Mouse (Mus musculus): ENCODE measurements around the gene Ralgapa2. TPM values are rescaled to one million over a fixed set of nuclear protein-coding genes. Genes with fewer than 3 reads are reported as not detected.
"Not testable (repeated sequence)": the region's sequence is repeated elsewhere in the genome, so short reads cannot be mapped to it uniquely, and the experiment has no call there.

The Ralgapa2 gene
- polyA plus RNA-seq, 1 experiment from 2014 or later = 6.5 TPM

GRCm38 (mm10) chr2:146468016-146468415 lies 44.1 kb downstream of the Ralgapa2 start:
- H3K4me1 ChIP-seq = peaks cover 16% of the 10 kb centered on the region
- no peak overlapping the region for H3K4me3 ChIP-seq
- ATAC-seq = no peak
- H3K4me2 ChIP-seq = no peak overlapping the region
- 80% methylated on average over 4 of the region's 4 CpGs for WGBS (ENCODE audit: insufficient replicate concordance)
- no peak overlapping the region for H3K9ac ChIP-seq
- no peaks in the 10 kb centered on the region for H3K9me3 ChIP-seq (replicated peaks)
- H3K27ac ChIP-seq = no peak overlapping the region
- H3K36me3 ChIP-seq = no peaks in the 10 kb centered on the region
- H3K27me3 ChIP-seq (replicated peaks) = no peaks in the 10 kb centered on the region

GRCm38 (mm10) chr2:146466811-146467210 lies 45.3 kb downstream of the Ralgapa2 start:
- not testable (repeated sequence) for H3K36me3 ChIP-seq; H3K27ac ChIP-seq; H3K27me3 ChIP-seq (replicated peaks); H3K9ac ChIP-seq; ATAC-seq; H3K9me3 ChIP-seq (replicated peaks); H3K4me3 ChIP-seq; H3K4me2 ChIP-seq
- 77% methylated on average over 3 of the region's 3 CpGs for WGBS (ENCODE audit: insufficient replicate concordance)
- H3K4me1 ChIP-seq = peaks cover 16% of the 10 kb centered on the region

GRCm38 (mm10) chr2:146457494-146457893 lies 54.6 kb downstream of the Ralgapa2 start:
- H3K9ac ChIP-seq = no peak overlapping the region
- H3K4me2 ChIP-seq = no peak overlapping the region
- H3K4me1 ChIP-seq = no peaks in the 10 kb centered on the region
- no peaks in the 10 kb centered on the region for H3K27me3 ChIP-seq (replicated peaks)
- H3K27ac ChIP-seq = no peak overlapping the region
- H3K4me3 ChIP-seq = no peak overlapping the region
- no peaks in the 10 kb centered on the region for H3K36me3 ChIP-seq
- 79% methylated on average over 2 of the region's 2 CpGs for WGBS (ENCODE audit: insufficient replicate concordance)
- no peaks in the 10 kb centered on the region for H3K9me3 ChIP-seq (replicated peaks)
- no peak for ATAC-seq

- Histone ChIP-seq H3K27me3 (replicated peaks) (no peaks in the 10 kb centered on the region), H3K36me3 (no peaks in the 10 kb centered on the region), H3K4me2 (no peak overlapping the region), H3K9me3 (replicated peaks) (no peaks in the 10 kb centered on the region), H3K4me3 (no peak overlapping the region), H3K9ac (no peak overlapping the region), H3K27ac (no peak overlapping the region), H3K4me1 (no peaks in the 10 kb centered on the region)
- 80% methylated on average over 7 of the region's 7 CpGs for WGBS (ENCODE audit: insufficient replicate concordance)
- ATAC-seq = no peak
Measured at GRCm38 (mm10) chr2:146456612-146457011, 55.5 kb downstream of the Ralgapa2 start.

- WGBS (ENCODE audit: insufficient replicate concordance) = 79% methylated on average over 4 of the region's 4 CpGs
- Histone ChIP-seq H3K36me3 (no peaks in the 10 kb centered on the region), H3K9ac (no peak overlapping the region), H3K4me3 (no peak overlapping the region), H3K9me3 (replicated peaks) (no peaks in the 10 kb centered on the region), H3K27ac (no peak overlapping the region), H3K4me1 (no peaks in the 10 kb centered on the region), H3K27me3 (replicated peaks) (no peaks in the 10 kb centered on the region), H3K4me2 (no peak overlapping the region)
- ATAC-seq = no peak
Measured at GRCm38 (mm10) chr2:146456062-146456461, 56.1 kb downstream of the Ralgapa2 start.

GRCm38 (mm10) chr2:146444009-146444408 lies 68.1 kb downstream of the Ralgapa2 start:
- H3K36me3 ChIP-seq = peaks cover 16% of the 10 kb centered on the region; the same call in 1 of the 2 replicates
- no peaks in the 10 kb centered on the region for H3K27me3 ChIP-seq (replicated peaks)
- H3K4me1 ChIP-seq = no peaks in the 10 kb centered on the region
- no peak overlapping the region for H3K4me3 ChIP-seq
- 75% methylated on average over 3 of the region's 3 CpGs for WGBS (ENCODE audit: insufficient replicate concordance)
- no peak overlapping the region for H3K4me2 ChIP-seq
- H3K9ac ChIP-seq = no peak overlapping the region
- H3K27ac ChIP-seq = no peak overlapping the region
- H3K9me3 ChIP-seq (replicated peaks) = no peaks in the 10 kb centered on the region
- ATAC-seq = no peak

- Histone ChIP-seq H3K9me3 (replicated peaks) (no peaks in the 10 kb centered on the region), H3K4me1 (no peaks in the 10 kb centered on the region), H3K9ac (no peak overlapping the region), H3K27me3 (replicated peaks) (no peaks in the 10 kb centered on the region), H3K4me3 (no peak overlapping the region), H3K27ac (no peak overlapping the region), H3K36me3 (peaks cover 16% of the 10 kb centered on the region; the same call in 1 of the 2 replicates), H3K4me2 (no peak overlapping the region)
- WGBS (ENCODE audit: insufficient replicate concordance) = 79% methylated on average over 9 of the region's 9 CpGs
- ATAC-seq = no peak
Measured at GRCm38 (mm10) chr2:146443291-146443875, 68.8 kb downstream of the Ralgapa2 start.

- H3K4me2 ChIP-seq = no peak overlapping the region
- no peak overlapping the region for H3K4me3 ChIP-seq
- H3K9ac ChIP-seq = no peak overlapping the region
- H3K27me3 ChIP-seq (replicated peaks) = no peaks in the 10 kb centered on the region
- no peak for ATAC-seq
- H3K36me3 ChIP-seq = peaks cover 12% of the 10 kb centered on the region; the same call in 1 of the 2 replicates
- no peaks in the 10 kb centered on the region for H3K9me3 ChIP-seq (replicated peaks)
- H3K27ac ChIP-seq = no peak overlapping the region
- no peaks in the 10 kb centered on the region for H3K4me1 ChIP-seq
- WGBS (ENCODE audit: insufficient replicate concordance) = 71% methylated on average over 4 of the region's 4 CpGs
Measured at GRCm38 (mm10) chr2:146441711-146442110, 70.4 kb downstream of the Ralgapa2 start.

- Histone ChIP-seq H3K36me3 (peaks cover 33% of the 10 kb centered on the region), H3K27me3 (replicated peaks) (no peaks in the 10 kb centered on the region), H3K4me2 (no peak overlapping the region), H3K27ac (no peak overlapping the region), H3K9me3 (replicated peaks) (no peaks in the 10 kb centered on the region), H3K9ac (no peak overlapping the region), H3K4me1 (no peaks in the 10 kb centered on the region), H3K4me3 (no peak overlapping the region)
- ATAC-seq = no peak
- WGBS (ENCODE audit: insufficient replicate concordance) = 84% methylated on average over 3 of the region's 3 CpGs
Measured at GRCm38 (mm10) chr2:146428751-146429150, 83.4 kb downstream of the Ralgapa2 start.

- Histone ChIP-seq H3K9ac (no peak overlapping the region), H3K9me3 (replicated peaks) (no peaks in the 10 kb centered on the region), H3K4me1 (no peaks in the 10 kb centered on the region), H3K27ac (no peak overlapping the region), H3K4me3 (no peak overlapping the region), H3K27me3 (replicated peaks) (no peaks in the 10 kb centered on the region), H3K4me2 (no peak overlapping the region), H3K36me3 (peaks cover 36% of the 10 kb centered on the region)
- WGBS (ENCODE audit: insufficient replicate concordance) = 82% methylated on average over 3 of the region's 3 CpGs
- no peak for ATAC-seq
Measured at GRCm38 (mm10) chr2:146427380-146427779, 84.8 kb downstream of the Ralgapa2 start.

GRCm38 (mm10) chr2:146426321-146426720 lies 85.8 kb downstream of the Ralgapa2 start:
- Histone ChIP-seq H3K36me3 (peaks cover 28% of the 10 kb centered on the region), H3K9ac (no peak overlapping the region), H3K9me3 (replicated peaks) (no peaks in the 10 kb centered on the region), H3K4me3 (no peak overlapping the region), H3K4me1 (no peaks in the 10 kb centered on the region), H3K27me3 (replicated peaks) (no peaks in the 10 kb centered on the region), H3K27ac (no peak overlapping the region), H3K4me2 (no peak overlapping the region)
- 0 out of 2 replicates have a peak, but pooled peaks have one; percentile 37 for ATAC-seq
- WGBS (ENCODE audit: insufficient replicate concordance) = 69% methylated on average over 7 of the region's 7 CpGs

GRCm38 (mm10) chr2:146425235-146425634 lies 86.9 kb downstream of the Ralgapa2 start:
- H3K9ac ChIP-seq = no peak overlapping the region
- H3K4me3 ChIP-seq = no peak overlapping the region
- WGBS (ENCODE audit: insufficient replicate concordance) = 79% methylated on average over 2 of the region's 2 CpGs
- peaks cover 28% of the 10 kb centered on the region for H3K36me3 ChIP-seq
- ATAC-seq = no peak
- no peaks in the 10 kb centered on the region for H3K4me1 ChIP-seq
- no peak overlapping the region for H3K4me2 ChIP-seq
- H3K9me3 ChIP-seq (replicated peaks) = no peaks in the 10 kb centered on the region
- no peak overlapping the region for H3K27ac ChIP-seq
- no peaks in the 10 kb centered on the region for H3K27me3 ChIP-seq (replicated peaks)
